Mouse (Mus musculus) heart, postnatal 0 days (tissue): ENCODE data around the gene Dmrt2. TPM values are rescaled to one million over a fixed set of nuclear protein-coding genes. Genes with fewer than 3 reads are reported as not detected.

Experiments
- ATAC-seq: fragments of 200-750 bp; cut with Nextera tagmentation; 2 replicates; pipeline ENCODE4 v1.8.0; 2017; ENCODE audit warnings: low read depth, moderate number of reproducible peaks, moderate library complexity; ENCODE audit not compliant: insufficient read depth
- DNase-seq: peaks from one replicate; pipeline ENCODE4 v3.0.0-alpha.2; 2016; ENCODE audit warnings: low spot score
- H3K27ac ChIP-seq: fragments of 300-500 bp; sonication (generic); 2 replicates; pipeline ENCODE4 v1.5.1; 2014; ENCODE audit warnings: low read depth, mild to moderate bottlenecking
- H3K27me3 ChIP-seq: fragments of 300-500 bp; sonication (generic); 2 replicates; pipeline ENCODE4 v1.6.1; 2014; ENCODE audit warnings: low read length, mixed read lengths; ENCODE audit not compliant: control insufficient read depth, insufficient read depth
- H3K36me3 ChIP-seq: fragments of 300-500 bp; sonication (generic); replicated peaks from 2 replicates; pipeline ENCODE4 v1.6.1; 2014; ENCODE audit warnings: low read length, mixed read lengths; ENCODE audit not compliant: control insufficient read depth, insufficient read depth
- H3K4me1 ChIP-seq: fragments of 300-500 bp; sonication (generic); 2 replicates; pipeline ENCODE4 v1.6.1; 2014; ENCODE audit warnings: antibody characterized with exemption; ENCODE audit not compliant: control insufficient read depth, insufficient read depth
- H3K4me2 ChIP-seq: fragments of 300-500 bp; sonication (generic); 2 replicates; pipeline ENCODE4 v1.6.1; 2014; ENCODE audit warnings: low read depth, mild to moderate bottlenecking, low read length, moderate library complexity
- H3K4me3 ChIP-seq: fragments of 300-500 bp; sonication (generic); 2 replicates; pipeline ENCODE4 v1.5.1; 2014; ENCODE audit warnings: low read depth, low read length
- H3K9ac ChIP-seq: fragments of 300-500 bp; sonication (generic); replicated peaks from 2 replicates; pipeline ENCODE4 v1.6.1; 2014; ENCODE audit warnings: low read depth, low read length, mixed read lengths
- H3K9me3 ChIP-seq: fragments of 300-500 bp; sonication (generic); replicated peaks from 2 replicates; pipeline ENCODE4 v1.6.1; 2016; ENCODE audit warnings: low read length; ENCODE audit not compliant: control insufficient read depth
- CTCF ChIP-seq: IDR thresholded peaks from 2 replicates; pipeline ENCODE4 v1.5.1; 2016; ENCODE audit warnings: antibody characterized with exemption, control low read depth, low read depth
- EP300 ChIP-seq: IDR thresholded peaks from 2 replicates; pipeline ENCODE4 v1.6.1; 2016; ENCODE audit warnings: antibody characterized with exemption, low read depth
- WGBS: fragments of 180-500 bp; shearing (Covaris S2); extraction: QIAGEN DNeasy Blood & Tissue Kit; methylation state at CpG from one replicate; pipeline ENCODE4 v1.1.7; 2014; 5-methylcytosine and 5-hydroxymethylcytosine counted together
- polyA plus RNA-seq: library from polyadenylated mRNA; unstranded; fragments of >200 nt; fragmentation: Nextera tagmentation; extraction: Ambion mirVana; gene quantifications from 2 replicates; pipeline ENCODE4 v1.2.1, GENCODE M21; 2015
- total RNA-seq: library from RNA; depleted of rRNA; stranded (reverse); fragments of >200 nt; gene quantifications from 2 replicates; pipeline ENCODE4 v1.2.3, GENCODE M21; 2014; ENCODE audit warnings: low replicate concordance

Gene Dmrt2
- total and polyA plus RNA-seq, 2 experiments from 2014 or later: not detected

DNA sequence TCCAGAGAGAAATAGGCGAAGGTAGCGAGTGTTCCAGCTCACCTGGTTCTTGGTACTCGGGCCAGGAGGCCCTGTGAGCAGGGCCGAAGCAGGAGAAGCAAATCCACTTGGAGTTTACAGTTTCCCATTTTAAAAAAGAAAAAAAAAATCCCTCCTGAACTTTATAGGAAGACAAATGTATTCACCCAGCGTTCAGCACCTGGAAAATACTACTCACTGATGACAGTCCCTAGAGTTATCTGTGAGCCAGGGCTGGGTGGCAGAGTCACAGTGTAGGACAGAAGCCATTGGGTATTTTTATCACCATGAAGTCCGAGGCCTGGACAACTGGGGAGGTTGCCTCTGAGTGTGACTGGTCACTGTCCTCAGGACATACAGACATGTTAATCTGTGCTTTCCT, 30.4 kb upstream of the Dmrt2 start:
- no peak overlapping the region for H3K27ac ChIP-seq
- TF ChIP-seq EP300 (no peak), CTCF (no peak)
- no peak overlapping the region for H3K4me3 ChIP-seq
- H3K4me1 ChIP-seq: no peaks in the 10 kb centered on the region
- no peaks in the 10 kb centered on the region for H3K9me3 ChIP-seq
- H3K4me2 ChIP-seq: no peak overlapping the region
- no peaks in the 10 kb centered on the region for H3K36me3 ChIP-seq
- DNase-seq (no peak), ATAC-seq (no peak)
- WGBS: 77% methylated on average over 6 of the region's 6 CpGs
- H3K9ac ChIP-seq: no peak overlapping the region
- no peaks in the 10 kb centered on the region for H3K27me3 ChIP-seq

- H3K4me1 ChIP-seq: no peaks in the 10 kb centered on the region
- TF ChIP-seq EP300 (no peak), CTCF (no peak)
- no peaks in the 10 kb centered on the region for H3K27me3 ChIP-seq
- H3K4me3 ChIP-seq: no peak overlapping the region
- H3K27ac ChIP-seq: no peak overlapping the region
- H3K4me2 ChIP-seq: no peak overlapping the region
- WGBS: 62% methylated on average over 3 of the region's 3 CpGs
- DNase-seq (no peak), ATAC-seq (no peak)
- H3K36me3 ChIP-seq: no peaks in the 10 kb centered on the region
- H3K9ac ChIP-seq: no peak overlapping the region
- no peaks in the 10 kb centered on the region for H3K9me3 ChIP-seq
Measured at GRCm38 (mm10) chr19:25647136-25647535, 25.1 kb upstream of the Dmrt2 start.

- H3K4me2 ChIP-seq: no peak overlapping the region
- TF ChIP-seq CTCF (no peak), EP300 (no peak)
- no peaks in the 10 kb centered on the region for H3K9me3 ChIP-seq
- DNase-seq (no peak), ATAC-seq (no peak)
- no peak overlapping the region for H3K27ac ChIP-seq
- H3K27me3 ChIP-seq: no peaks in the 10 kb centered on the region
- WGBS: 59% methylated on average over 4 of the region's 4 CpGs
- H3K4me3 ChIP-seq: no peak overlapping the region
- no peaks in the 10 kb centered on the region for H3K36me3 ChIP-seq
- no peak overlapping the region for H3K9ac ChIP-seq
- H3K4me1 ChIP-seq: no peaks in the 10 kb centered on the region
Measured at GRCm38 (mm10) chr19:25648701-25649100, 23.5 kb upstream of the Dmrt2 start.

GRCm38 (mm10) chr19:25650474-25650873, 21.7 kb upstream of the Dmrt2 start:
- no peak for ATAC-seq
- Histone ChIP-seq H3K4me3 (no peak overlapping the region), H3K9me3 (no peaks in the 10 kb centered on the region), H3K4me2 (no peak overlapping the region), H3K36me3 (no peaks in the 10 kb centered on the region), H3K9ac (no peak overlapping the region), H3K27me3 (no peaks in the 10 kb centered on the region), H3K27ac (no peak overlapping the region), H3K4me1 (no peaks in the 10 kb centered on the region)
- TF ChIP-seq EP300 (no peak), CTCF (no peak)
- WGBS: 63% methylated on average over 10 of the region's 10 CpGs
- DNase-seq: no peak

DNA sequence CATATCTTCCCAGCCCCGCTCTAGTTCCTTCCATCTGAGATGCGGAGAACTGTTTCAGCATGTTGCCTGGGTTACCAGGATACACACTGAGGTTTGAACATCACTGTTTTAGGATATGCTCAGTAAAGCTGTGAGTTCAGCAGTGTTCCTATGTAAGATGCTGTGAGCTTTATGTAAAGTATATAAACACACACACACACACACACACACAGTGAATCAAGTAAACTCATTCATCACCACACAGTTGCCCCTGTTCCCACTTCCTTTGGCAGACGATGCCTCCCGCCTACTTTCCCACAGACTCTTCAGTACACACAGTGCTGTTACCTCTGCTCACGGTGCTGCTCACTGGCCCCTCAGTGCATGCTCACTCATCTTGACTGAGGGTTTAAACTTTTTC, 19.7 kb upstream of the Dmrt2 start:
- Histone ChIP-seq H3K27ac (no peak overlapping the region), H3K36me3 (no peaks in the 10 kb centered on the region), H3K4me1 (no peaks in the 10 kb centered on the region), H3K9ac (no peak overlapping the region), H3K9me3 (no peaks in the 10 kb centered on the region), H3K4me2 (no peak overlapping the region), H3K27me3 (no peaks in the 10 kb centered on the region), H3K4me3 (no peak overlapping the region)
- ATAC-seq (no peak), DNase-seq (no peak)
- 61% methylated on average over 5 of the region's 5 CpGs for WGBS
- TF ChIP-seq EP300 (no peak), CTCF (no peak)

- Histone ChIP-seq H3K36me3 (no peaks in the 10 kb centered on the region), H3K27me3 (no peaks in the 10 kb centered on the region), H3K4me1 (no peaks in the 10 kb centered on the region), H3K4me2 (no peak overlapping the region), H3K4me3 (no peak overlapping the region), H3K9me3 (no peaks in the 10 kb centered on the region), H3K27ac (no peak overlapping the region), H3K9ac (no peak overlapping the region)
- ATAC-seq (no peak), DNase-seq (no peak)
- TF ChIP-seq EP300 (no peak), CTCF (no peak)
- WGBS: 70% methylated on average over 12 of the region's 12 CpGs
Measured at GRCm38 (mm10) chr19:25654034-25654749, 18.0 kb upstream of the Dmrt2 start.
